Mouse (Mus musculus) monocyte, adult 2 months (primary cell): Measurements from ENCODE around the gene Smoc1.

Experiments
- DNase-seq, 2 experiments: peaks; one replicate each; pipeline ENCODE4 v3.0.0; 2022; ENCODE audit warnings: low spot score in 2 of 2, low read depth in 1 of 2

Smoc1 gene

DNA sequence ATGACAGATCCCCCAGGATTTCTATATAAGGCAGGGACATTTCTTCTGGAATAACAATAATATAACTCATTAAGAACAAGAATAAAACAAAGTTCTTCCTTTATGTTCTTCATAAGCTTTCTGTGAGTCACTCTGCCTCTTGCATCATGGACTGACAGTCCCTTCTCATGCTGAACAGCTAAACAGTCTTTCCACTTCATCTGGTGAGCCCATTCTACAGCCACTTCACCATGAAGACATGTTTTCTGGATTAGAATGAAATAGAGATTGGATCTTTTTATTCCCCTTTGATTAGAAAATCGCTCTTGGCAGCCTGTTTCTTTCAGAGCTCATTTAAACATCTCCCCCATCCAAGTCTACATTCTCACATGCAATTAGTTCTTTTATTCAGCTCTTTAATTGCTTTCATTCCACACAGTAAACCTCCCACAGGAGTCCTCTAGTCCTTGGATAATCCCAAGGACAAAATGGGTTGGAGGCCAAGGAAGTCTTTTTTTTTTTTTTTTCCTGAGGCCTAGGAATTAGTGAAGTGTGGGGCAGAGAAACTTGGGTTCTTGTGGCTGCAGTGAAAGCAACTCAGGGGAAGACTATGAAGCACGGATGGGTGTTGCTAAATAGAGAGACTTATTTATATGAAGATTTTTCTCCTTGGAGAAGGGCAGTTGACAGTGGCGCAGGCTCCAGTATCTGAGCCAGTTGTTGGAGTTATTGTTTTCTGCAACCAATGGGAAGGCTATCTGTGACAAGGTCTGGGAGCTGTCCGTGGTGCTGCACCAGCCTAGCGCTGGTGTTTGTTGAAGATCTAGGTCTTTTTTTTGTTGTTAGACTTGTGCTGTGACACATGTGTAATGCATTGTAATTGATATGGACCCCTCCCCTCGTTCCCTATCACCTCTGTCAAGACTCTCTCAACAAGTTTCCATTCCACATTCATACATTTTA, 179.3 kb downstream of the Smoc1 start:
- DNase-seq, result no peak

DNA sequence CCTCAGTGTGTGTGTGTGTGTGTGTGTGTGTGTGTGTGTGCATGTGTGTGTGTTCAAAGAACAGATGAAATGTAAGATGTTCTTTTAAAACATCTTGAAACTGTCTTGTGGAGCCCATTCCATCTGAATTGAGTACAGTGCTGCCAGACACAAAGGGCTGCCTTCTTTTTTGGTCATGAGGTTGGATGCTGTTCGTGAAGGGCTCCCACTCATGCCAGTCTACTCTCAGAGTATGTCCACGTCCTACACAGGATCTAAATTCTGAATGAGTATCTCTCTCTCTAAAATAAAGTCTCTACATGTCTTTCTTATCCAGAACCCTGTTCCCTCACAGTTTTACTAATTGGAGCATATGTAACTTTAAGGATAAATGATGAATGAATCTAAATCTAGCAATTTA, 182.0 kb downstream of the Smoc1 start:
- DNase-seq, result no peak

DNA sequence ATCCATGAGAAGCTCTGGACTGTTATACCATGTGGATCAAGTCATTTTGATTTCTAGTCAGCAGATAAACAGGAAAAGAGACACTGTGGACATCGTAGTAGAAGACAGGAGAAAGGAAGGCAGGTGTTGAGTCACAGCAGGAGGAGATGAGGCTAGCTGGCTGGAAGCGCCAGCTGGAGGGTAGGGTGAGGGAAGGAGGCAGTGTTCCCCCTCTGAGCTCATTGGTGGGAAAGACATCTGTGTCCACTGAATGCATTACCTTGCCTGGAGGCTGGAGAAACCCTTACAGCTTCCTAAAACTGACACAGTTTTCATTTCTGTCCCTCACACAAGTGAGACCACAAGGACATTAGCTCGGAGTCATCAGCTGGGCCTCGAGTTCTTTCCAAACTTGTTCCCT, 192.7 kb downstream of the Smoc1 start:
- DNase-seq, result no peak

DNA sequence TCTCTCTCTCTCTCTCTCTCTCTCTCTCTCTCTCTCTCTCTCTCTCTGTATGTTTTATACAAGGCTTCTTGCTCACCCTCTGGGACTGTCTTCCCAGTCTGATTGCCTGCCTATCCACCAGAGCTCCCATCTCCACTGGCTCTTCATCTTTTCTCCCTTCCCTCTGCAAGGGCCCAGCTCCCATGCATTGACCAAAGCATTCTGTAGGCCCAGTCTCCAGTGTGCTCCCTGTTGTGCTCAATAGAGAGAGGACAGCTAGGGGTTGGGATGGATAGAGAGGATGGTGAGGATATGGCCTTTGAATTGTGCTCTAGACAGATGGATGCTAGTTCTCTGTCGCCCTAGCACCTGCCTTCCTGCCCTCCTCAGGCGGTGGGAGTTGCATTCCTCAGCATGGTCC, 196.7 kb downstream of the Smoc1 start:
- DNase-seq, result no peak

DNA sequence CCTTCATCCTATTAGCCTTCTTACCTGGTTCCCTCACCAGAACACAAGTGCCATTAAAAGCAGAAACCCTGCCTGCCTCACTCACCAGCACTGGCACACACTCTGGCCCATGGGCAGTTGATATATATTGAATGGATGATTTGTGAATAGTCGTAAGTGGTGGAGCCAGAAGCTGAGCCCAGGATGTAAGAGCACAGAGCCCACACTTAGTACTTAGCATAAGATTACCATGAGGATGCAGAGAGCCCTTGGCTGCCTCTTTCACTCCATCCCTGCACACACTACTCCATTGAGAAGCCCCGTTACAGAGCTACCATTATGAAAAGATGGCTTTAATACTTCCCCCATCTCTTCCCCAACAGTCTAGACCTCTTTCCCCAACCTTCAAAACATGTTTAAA, 198.2 kb downstream of the Smoc1 start:
- DNase-seq, result no peak

DNA sequence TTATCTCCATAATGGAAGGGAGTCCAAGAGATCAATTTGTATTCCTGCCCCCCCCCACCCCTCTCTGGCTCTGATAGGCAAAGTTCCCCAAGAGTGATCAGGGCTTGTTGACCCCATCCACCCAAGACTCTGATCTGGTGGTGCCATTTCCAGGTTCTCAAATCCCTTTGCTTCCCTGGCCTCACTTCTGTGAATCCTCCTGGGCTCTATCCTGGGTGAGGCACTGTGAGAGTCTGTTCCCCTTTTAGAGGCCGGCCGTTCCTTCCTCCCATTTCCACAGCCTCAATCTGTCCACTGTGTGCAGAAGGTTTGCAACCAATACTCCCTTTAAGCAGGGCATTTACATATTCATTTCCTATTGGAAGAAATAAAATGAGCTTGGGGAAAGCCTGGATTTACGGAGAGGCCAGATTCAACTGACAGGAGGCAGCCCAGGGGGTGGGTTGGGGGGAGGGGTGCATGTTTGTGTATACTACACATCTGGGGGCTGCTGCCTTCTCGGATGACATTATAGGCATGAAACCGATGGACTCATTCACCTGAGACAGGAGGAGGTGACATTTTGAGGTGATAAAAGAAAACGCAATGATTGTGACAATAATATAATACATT, 199.5 kb downstream of the Smoc1 start:
- no peak for DNase-seq

DNA sequence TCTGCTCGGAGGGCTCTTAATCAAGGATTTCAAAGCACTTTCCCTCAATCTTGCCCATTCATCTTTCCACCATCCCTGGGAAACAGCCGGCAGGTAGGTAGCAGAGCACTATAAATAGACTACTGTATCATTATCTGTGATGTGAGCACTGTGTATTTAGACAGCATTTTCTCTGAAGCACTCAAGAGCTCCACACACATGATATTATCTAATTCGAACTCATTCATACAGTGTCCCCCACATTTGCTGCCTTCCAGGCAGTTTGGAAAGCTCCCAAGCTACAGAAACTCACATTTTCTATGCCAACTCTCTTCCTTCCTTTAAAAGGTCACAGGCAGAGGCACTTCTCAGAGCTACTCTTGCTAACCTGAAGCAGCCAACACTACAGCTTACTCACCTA, 200.0 kb downstream of the Smoc1 start:
- DNase-seq, result no peak

DNA sequence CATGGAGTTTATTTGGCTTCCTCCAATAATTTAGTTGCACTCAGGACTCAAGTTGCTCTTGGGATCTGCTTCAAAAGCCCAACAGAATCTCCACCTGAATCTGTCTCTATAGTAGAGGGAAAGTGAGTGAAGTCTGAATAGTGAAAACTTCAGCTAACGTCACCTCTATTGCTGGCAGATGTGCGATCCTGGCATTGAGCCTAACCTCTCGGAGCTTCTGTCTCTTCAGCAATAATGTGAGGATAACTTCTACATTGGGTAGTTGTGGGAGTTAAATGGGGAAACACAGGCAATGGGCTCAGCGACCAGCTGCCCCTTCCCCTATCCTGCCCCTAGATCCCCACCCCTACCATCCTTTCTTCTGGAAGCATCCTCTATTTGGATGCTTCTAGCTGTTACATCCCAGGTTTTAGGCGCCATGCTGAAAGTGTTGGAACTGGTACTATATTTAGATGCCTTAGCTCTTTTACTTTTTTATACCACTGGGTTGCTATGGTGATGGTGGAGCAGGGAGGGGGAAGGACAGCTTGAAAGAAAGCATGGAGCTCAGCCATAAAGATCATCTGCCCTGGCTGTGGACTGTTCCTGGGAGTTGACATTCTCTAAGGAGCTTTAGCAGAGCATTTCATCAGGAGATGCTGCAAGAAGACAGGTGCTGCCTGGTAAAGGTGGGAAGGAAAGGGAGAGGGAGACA, 201.3 kb downstream of the Smoc1 start:
- no peak for DNase-seq

DNA sequence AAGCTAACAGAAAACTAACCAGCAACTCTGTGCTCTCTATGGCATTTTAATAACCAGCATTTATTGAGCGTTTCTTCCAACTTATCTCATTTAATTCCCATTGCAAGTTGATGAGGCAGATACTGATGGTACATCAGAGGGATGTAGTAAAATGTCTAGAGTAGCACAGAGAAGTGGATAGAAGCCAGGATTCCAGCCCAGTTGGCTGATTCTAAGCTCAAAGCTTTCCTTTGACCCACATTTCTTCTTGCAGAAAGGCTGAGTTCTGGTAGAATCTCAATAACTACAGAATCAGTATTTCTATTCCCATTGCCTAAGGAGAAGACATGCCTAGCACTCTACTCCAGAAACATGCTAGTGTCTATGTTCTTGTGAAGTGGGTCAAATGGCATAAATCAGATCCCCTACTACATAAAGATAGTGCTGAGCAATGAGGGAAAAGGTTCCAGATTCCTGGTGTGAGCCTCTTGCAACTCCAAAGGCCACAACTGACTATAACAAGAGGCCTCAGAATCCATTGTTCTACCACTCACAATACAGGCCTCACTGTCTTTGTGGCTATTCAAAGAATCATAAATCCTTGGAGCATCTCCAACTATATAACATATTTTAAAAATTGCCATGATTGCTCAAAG, 207.3 kb downstream of the Smoc1 start:
- no peak for DNase-seq

DNA sequence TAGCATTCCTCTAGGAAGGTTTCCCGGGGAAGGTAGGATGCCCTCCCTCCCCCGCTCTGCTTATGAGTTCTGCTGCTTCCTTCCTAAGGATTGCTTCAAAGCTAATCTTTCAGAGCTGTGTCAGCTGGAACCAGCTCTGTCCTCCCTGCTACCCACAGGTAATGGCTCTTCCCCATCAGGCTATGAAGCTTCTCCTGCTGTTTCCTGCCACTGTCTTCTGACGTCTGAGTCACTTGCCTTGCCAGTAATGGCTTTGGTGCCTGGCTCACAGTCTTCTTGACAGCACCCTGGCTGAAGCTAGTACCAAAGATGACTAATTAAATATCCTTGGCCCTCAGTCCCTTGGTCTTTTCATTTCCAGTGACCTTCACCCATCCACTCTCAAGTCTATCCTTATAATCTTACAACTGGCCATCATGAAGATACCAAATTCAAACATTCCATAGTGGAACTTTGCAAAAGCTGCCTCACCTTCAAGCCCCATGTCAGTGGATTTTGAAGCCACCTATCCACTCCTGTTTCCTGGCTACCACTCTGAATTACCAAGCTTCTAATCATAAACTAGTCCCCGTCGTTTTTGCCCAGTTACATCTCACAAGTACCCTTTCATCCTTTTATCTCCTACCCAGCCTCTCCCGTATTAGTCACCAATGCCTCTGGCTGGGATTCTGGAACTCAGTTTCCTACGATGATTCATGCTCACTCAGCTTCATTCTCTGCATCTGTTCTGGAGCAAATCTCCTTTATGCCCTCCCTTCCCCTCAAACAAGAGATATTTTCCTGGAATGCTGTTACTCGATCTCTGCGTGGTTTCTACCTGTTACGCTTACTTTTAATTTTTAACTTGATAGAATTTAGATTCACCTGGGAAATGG, 209.1 kb downstream of the Smoc1 start:
- no peak for DNase-seq
